Mouse (Mus musculus) midbrain, embryonic 15.5 days (tissue): ENCODE data around the gene Zfp871. TPM values are rescaled to one million over a fixed set of nuclear protein-coding genes. Genes with fewer than 3 reads are reported as not detected.
"Not testable (repeated sequence)": the region's sequence is repeated elsewhere in the genome, so short reads cannot be mapped to it uniquely, and the experiment has no call there.

Source experiments
- ATAC-seq: fragments of 200-750 bp; cut with Nextera tagmentation; replicated peaks from 2 replicates; pipeline ENCODE4 v1.8.0; 2017; ENCODE audit warnings: moderate TSS enrichment
- H3K27ac ChIP-seq: fragments of 300-500 bp; sonication (generic); 2 replicates; pipeline ENCODE4 v1.5.1; 2015; ENCODE audit warnings: mild to moderate bottlenecking, inconsistent platforms
- H3K27me3 ChIP-seq: fragments of 300-500 bp; sonication (generic); replicated peaks from 2 replicates; pipeline ENCODE4 v1.6.1; 2015; ENCODE audit warnings: inconsistent platforms
- H3K36me3 ChIP-seq: fragments of 300-500 bp; sonication (generic); replicated peaks from 2 replicates; pipeline ENCODE4 v1.6.1; 2015; ENCODE audit warnings: inconsistent platforms
- H3K4me1 ChIP-seq: fragments of 300-500 bp; sonication (generic); 2 replicates; pipeline ENCODE4 v1.6.1; 2015; ENCODE audit warnings: inconsistent platforms
- H3K4me2 ChIP-seq: fragments of 300-500 bp; sonication (generic); 2 replicates; pipeline ENCODE4 v1.6.1; 2015; ENCODE audit warnings: inconsistent platforms, mild to moderate bottlenecking, moderate library complexity
- H3K4me3 ChIP-seq: fragments of 300-500 bp; sonication (generic); 2 replicates; pipeline ENCODE4 v1.5.1; 2015; ENCODE audit warnings: mild to moderate bottlenecking, inconsistent platforms
- H3K9ac ChIP-seq: fragments of 300-500 bp; sonication (generic); 2 replicates; pipeline ENCODE4 v1.6.1; 2015; ENCODE audit warnings: mild to moderate bottlenecking, inconsistent platforms
- H3K9me3 ChIP-seq: fragments of 300-500 bp; sonication (generic); 2 replicates; pipeline ENCODE4 v1.6.1; 2016; ENCODE audit warnings: inconsistent platforms
- WGBS: fragments of 180-500 bp; shearing (Covaris S2); methylation state at CpG from one replicate; pipeline ENCODE4 v1.1.7; 2015; ENCODE audit warnings: mixed read lengths; 5-methylcytosine and 5-hydroxymethylcytosine counted together
- polyA plus RNA-seq: library from polyadenylated mRNA; unstranded; fragments of >200 nt; fragmentation: Nextera tagmentation; extraction: Ambion mirVana; gene quantifications from 2 replicates; pipeline ENCODE4 v1.2.1, GENCODE M21; 2015

Zfp871 gene
- polyA plus RNA-seq, 1 experiment from 2014 or later = 48.1 TPM

GRCm38 (mm10) chr17:32786944-32787343 is 1.1 kb downstream of the Zfp871 start:
- Histone ChIP-seq H3K4me1 (peaks cover 28% of the 10 kb centered on the region), H3K4me2 (peak overlapping the region; percentile 66), H3K27me3 (no peaks in the 10 kb centered on the region), H3K9ac (peak overlapping the region; percentile 94), H3K27ac (no peak overlapping the region), H3K9me3 (no peaks in the 10 kb centered on the region), H3K36me3 (peaks cover 10% of the 10 kb centered on the region; the same call in 1 of the 2 replicates), H3K4me3 (peak overlapping the region; percentile 98)
- ATAC-seq = no peak
- 69% methylated on average over 6 of the region's 6 CpGs for WGBS

- ATAC-seq = no peak
- peak overlapping the region; percentile 17; the same call in 1 of the 2 replicates for H3K4me2 ChIP-seq
- H3K9me3 ChIP-seq = no peaks in the 10 kb centered on the region
- H3K27ac ChIP-seq = no peak overlapping the region
- peaks cover 10% of the 10 kb centered on the region; the same call in 1 of the 2 replicates for H3K36me3 ChIP-seq
- H3K9ac ChIP-seq = no peak overlapping the region
- H3K27me3 ChIP-seq = no peaks in the 10 kb centered on the region
- peaks cover 28% of the 10 kb centered on the region for H3K4me1 ChIP-seq
- no peak overlapping the region for H3K4me3 ChIP-seq
- 92% methylated on average over 3 of the region's 3 CpGs for WGBS
Observed at GRCm38 (mm10) chr17:32785656-32786055, 2.4 kb downstream of the Zfp871 start.

GRCm38 (mm10) chr17:32777564-32777963 is 10.5 kb downstream of the Zfp871 start:
- 97% methylated on average over 3 of the region's 3 CpGs for WGBS
- no peaks in the 10 kb centered on the region for H3K4me1 ChIP-seq
- H3K27me3 ChIP-seq = no peaks in the 10 kb centered on the region
- no peak overlapping the region for H3K4me2 ChIP-seq
- no peak for ATAC-seq
- no peak overlapping the region for H3K9ac ChIP-seq
- peaks cover 34% of the 10 kb centered on the region for H3K36me3 ChIP-seq
- H3K9me3 ChIP-seq = no peaks in the 10 kb centered on the region
- no peak overlapping the region for H3K4me3 ChIP-seq
- no peak overlapping the region for H3K27ac ChIP-seq

GRCm38 (mm10) chr17:32771213-32771612 is 16.9 kb downstream of the Zfp871 start:
- H3K36me3 ChIP-seq = peaks cover 61% of the 10 kb centered on the region
- H3K4me1 ChIP-seq = no peaks in the 10 kb centered on the region
- H3K4me2 ChIP-seq = no peak overlapping the region
- H3K27ac ChIP-seq = no peak overlapping the region
- ATAC-seq = no peak
- 84% methylated on average over 1 of the region's 1 CpGs for WGBS
- no peaks in the 10 kb centered on the region for H3K27me3 ChIP-seq
- no peaks in the 10 kb centered on the region for H3K9me3 ChIP-seq
- no peak overlapping the region for H3K9ac ChIP-seq
- no peak overlapping the region for H3K4me3 ChIP-seq

- WGBS = 100% methylated on average over 2 of the region's 2 CpGs
- no peaks in the 10 kb centered on the region for H3K27me3 ChIP-seq
- H3K27ac ChIP-seq = no peak overlapping the region
- no peaks in the 10 kb centered on the region; the same call in 1 of the 2 replicates for H3K9me3 ChIP-seq
- H3K4me3 ChIP-seq = no peak overlapping the region
- H3K4me1 ChIP-seq = no peaks in the 10 kb centered on the region
- H3K4me2 ChIP-seq = no peak overlapping the region
- peaks cover 53% of the 10 kb centered on the region for H3K36me3 ChIP-seq
- ATAC-seq = no peak
- no peak overlapping the region for H3K9ac ChIP-seq
Observed at GRCm38 (mm10) chr17:32766422-32766821, 21.7 kb downstream of the Zfp871 start.

- 68% methylated on average over 5 of the region's 5 CpGs for WGBS
- H3K36me3 ChIP-seq = no peaks in the 10 kb centered on the region
- H3K9ac ChIP-seq = no peak overlapping the region
- no peaks in the 10 kb centered on the region for H3K27me3 ChIP-seq
- H3K4me3 ChIP-seq = no peak overlapping the region
- no peaks in the 10 kb centered on the region for H3K4me1 ChIP-seq
- H3K4me2 ChIP-seq = no peak overlapping the region
- H3K27ac ChIP-seq = no peak overlapping the region
- no peak for ATAC-seq
- H3K9me3 ChIP-seq = no peaks in the 10 kb centered on the region
Observed at GRCm38 (mm10) chr17:32757331-32757730, 30.8 kb downstream of the Zfp871 start.

GRCm38 (mm10) chr17:32753634-32754033 is 34.5 kb downstream of the Zfp871 start:
- Histone ChIP-seq H3K4me3 (no peak overlapping the region), H3K36me3 (no peaks in the 10 kb centered on the region), H3K4me1 (no peaks in the 10 kb centered on the region), H3K4me2 (no peak overlapping the region), H3K27me3 (no peaks in the 10 kb centered on the region), H3K27ac (no peak overlapping the region), H3K9me3 (no peaks in the 10 kb centered on the region), H3K9ac (no peak overlapping the region)
- no peak for ATAC-seq
- 17% methylated on average over 12 of the region's 12 CpGs for WGBS

GRCm38 (mm10) chr17:32752813-32753360 is 35.2 kb downstream of the Zfp871 start:
- H3K4me1 ChIP-seq = no peaks in the 10 kb centered on the region
- H3K9me3 ChIP-seq = no peaks in the 10 kb centered on the region
- H3K27ac ChIP-seq = no peak overlapping the region
- no peak overlapping the region for H3K4me2 ChIP-seq
- 81% methylated on average over 6 of the region's 6 CpGs for WGBS
- H3K36me3 ChIP-seq = no peaks in the 10 kb centered on the region
- H3K27me3 ChIP-seq = no peaks in the 10 kb centered on the region
- ATAC-seq = no peak
- H3K4me3 ChIP-seq = no peak overlapping the region
- H3K9ac ChIP-seq = no peak overlapping the region

GRCm38 (mm10) chr17:32750611-32751010 is 37.5 kb downstream of the Zfp871 start:
- no peaks in the 10 kb centered on the region for H3K9me3 ChIP-seq
- 44% methylated on average over 5 of the region's 5 CpGs for WGBS
- no peaks in the 10 kb centered on the region for H3K27me3 ChIP-seq
- H3K4me1 ChIP-seq = no peaks in the 10 kb centered on the region
- no peak overlapping the region for H3K9ac ChIP-seq
- no peak for ATAC-seq
- no peak overlapping the region for H3K4me2 ChIP-seq
- H3K4me3 ChIP-seq = no peak overlapping the region
- no peaks in the 10 kb centered on the region for H3K36me3 ChIP-seq
- H3K27ac ChIP-seq = no peak overlapping the region

GRCm38 (mm10) chr17:32741057-32741456 is 47.0 kb downstream of the Zfp871 start:
- H3K9me3 ChIP-seq = no peaks in the 10 kb centered on the region
- H3K4me3 ChIP-seq = no peak overlapping the region
- no peak overlapping the region for H3K4me2 ChIP-seq
- no peak overlapping the region for H3K27ac ChIP-seq
- ATAC-seq = no peak
- 0% methylated on average over 1 of the region's 1 CpGs for WGBS
- H3K36me3 ChIP-seq = no peaks in the 10 kb centered on the region
- H3K27me3 ChIP-seq = no peaks in the 10 kb centered on the region
- no peak overlapping the region for H3K9ac ChIP-seq
- H3K4me1 ChIP-seq = no peaks in the 10 kb centered on the region

- Histone ChIP-seq H3K4me2 (no peak overlapping the region), H3K9me3 (no peaks in the 10 kb centered on the region), H3K36me3 (no peaks in the 10 kb centered on the region), H3K27ac (no peak overlapping the region), H3K4me1 (no peaks in the 10 kb centered on the region), H3K27me3 (no peaks in the 10 kb centered on the region), H3K9ac (no peak overlapping the region), H3K4me3 (no peak overlapping the region)
- 89% methylated on average over 1 of the region's 1 CpGs for WGBS
- no peak for ATAC-seq
Observed at GRCm38 (mm10) chr17:32738406-32738805, 49.7 kb downstream of the Zfp871 start.

GRCm38 (mm10) chr17:32729029-32729428 is 59.1 kb downstream of the Zfp871 start:
- no peak for ATAC-seq
- no peaks in the 10 kb centered on the region for H3K4me1 ChIP-seq
- no peak overlapping the region for H3K4me2 ChIP-seq
- H3K4me3 ChIP-seq = no peak overlapping the region
- H3K9ac ChIP-seq = no peak overlapping the region
- H3K27me3 ChIP-seq = no peaks in the 10 kb centered on the region
- no peaks in the 10 kb centered on the region for H3K36me3 ChIP-seq
- no peaks in the 10 kb centered on the region for H3K9me3 ChIP-seq
- WGBS = 70% methylated on average over 3 of the region's 3 CpGs
- H3K27ac ChIP-seq = no peak overlapping the region

- H3K36me3 ChIP-seq, H3K4me3 ChIP-seq, H3K27ac ChIP-seq, H3K27me3 ChIP-seq, H3K4me1 ChIP-seq, H3K9ac ChIP-seq, H3K9me3 ChIP-seq, H3K4me2 ChIP-seq, ATAC-seq: not testable (repeated sequence)
Observed at GRCm38 (mm10) chr17:32726360-32726759, 61.7 kb downstream of the Zfp871 start.
